Comparison of ENCODE assay signal across 12 mouse cellular contexts in genomic region chr11:57474296-57474941, GRCm38 (mm10). TPM values are rescaled to one million over a fixed set of nuclear protein-coding genes. Genes with fewer than 3 reads are reported as not detected.
A peak's percentile ranks its signal among the peaks of the same experiment; 100 is the strongest.
DNase-seq lines count a peak whose midpoint lies in the region; ATAC-seq and TF ChIP-seq lines count a peak whose summit lies in the region.
"Had no signal": no experiment of that assay in that cellular context is flagged by ENCODE, and none has a peak within 500 bp of the region (broad histone marks: within the 10 kb centered on the region; RNA-seq: fewer than 3 reads in every experiment).

No protein-coding gene starts in this region.

- no peak for TF ChIP-seq POLR2A in cerebellum, adult 2 months (IDR thresholded peaks at IDR 0.05; ENCODE audit: borderline replicate concordance, insufficient read depth, low read length)

- no peak overlapping the region for H3K4me2 ChIP-seq in hindbrain, embryonic 14.5 days (replicated peaks)
- H3K4me2 ChIP-seq: embryonic facial prominence, embryonic 15.5 days; heart, embryonic 13.5 days; kidney, embryonic 15.5 days had no signal

- H3K4me3 ChIP-seq in hindbrain, embryonic 14.5 days (replicated peaks; ENCODE audit: low read length) = no peak overlapping the region
- H3K4me3 ChIP-seq in cerebellum, adult 2 months (replicated peaks; ENCODE audit: insufficient read depth, low read depth, low read length) = no peak overlapping the region
- H3K4me3 ChIP-seq: embryonic facial prominence, embryonic 15.5 days; heart, embryonic 13.5 days; kidney, embryonic 15.5 days had no signal

- H3K27me3 ChIP-seq in hindbrain, embryonic 14.5 days (ENCODE audit: control insufficient read depth, insufficient read depth, low read length) = no peaks in the 10 kb centered on the region
- no peaks in the 10 kb centered on the region for H3K27me3 ChIP-seq in cerebellum, adult 2 months (ENCODE audit: control insufficient read depth, insufficient read depth, low read length)
- H3K27me3 ChIP-seq: embryonic facial prominence, embryonic 15.5 days; kidney, embryonic 15.5 days had no signal

- no peak overlapping the region for H3K27ac ChIP-seq in hindbrain, embryonic 14.5 days
- no peak overlapping the region for H3K27ac ChIP-seq in cerebellum, adult 2 months (ENCODE audit: insufficient read depth, low read length)
- H3K27ac ChIP-seq: embryonic facial prominence, embryonic 15.5 days; heart, embryonic 13.5 days; kidney, embryonic 15.5 days had no signal

- intact Hi-C loops in left cerebral cortex, postnatal 36 days (cut with DNase I) = loop anchor here (2.0 kb wide), 2 partner anchors 304 to 460 kb away; no protein-coding TSS in a partner anchor

- peak; percentile 55 for DNase-seq in layer of hippocampus, adult 11-12 months (ENCODE audit: low spot score)
- DNase-seq in layer of hippocampus, adult 9-10 months (ENCODE audit: low spot score) = no peak
- DNase-seq in hindbrain, embryonic 14.5 days (ENCODE audit: low spot score) = peak; percentile 61
- DNase-seq in left cerebral cortex, postnatal 36 days (ENCODE audit: low spot score in 2 of 2) = peak; percentile 16 to 38
- DNase-seq in right cerebral cortex, postnatal 25 days = peak; percentile 29
- DNase-seq in cerebellum, adult 2 months = no peak
- no peak for DNase-seq in kidney, adult 9 months
- DNase-seq in thymus, postnatal 14 days = no peak

- 54% methylated on average over 6 of the region's 6 CpGs for WGBS in hindbrain, embryonic 14.5 days
- 43% methylated on average over 6 of the region's 6 CpGs for WGBS in cerebellum, adult 2 months

- H3K9me3 ChIP-seq in hindbrain, embryonic 14.5 days (ENCODE audit: control insufficient read depth, low read length) = no peaks in the 10 kb centered on the region
- H3K9me3 ChIP-seq: embryonic facial prominence, embryonic 15.5 days; heart, embryonic 13.5 days; kidney, embryonic 15.5 days had no signal

- no peaks in the 10 kb centered on the region for H3K36me3 ChIP-seq in hindbrain, embryonic 14.5 days (replicated peaks; ENCODE audit: control insufficient read depth, insufficient read depth)

- no peak for TF ChIP-seq CTCF in cerebellum, adult 2 months (IDR thresholded peaks at IDR 0.05; ENCODE audit: borderline replicate concordance, insufficient read depth, low read depth, low read length)

- peak; percentile 46; the same call in 1 of the 2 replicates for ATAC-seq in hindbrain, embryonic 14.5 days (ENCODE audit: low FRiP score)
- ATAC-seq: liver, postnatal 0 days had no signal

- H3K4me1 ChIP-seq in hindbrain, embryonic 14.5 days (replicated peaks; ENCODE audit: control insufficient read depth, insufficient read depth, low read length) = no peaks in the 10 kb centered on the region
- no peaks in the 10 kb centered on the region for H3K4me1 ChIP-seq in cerebellum, adult 2 months (ENCODE audit: control insufficient read depth, insufficient read depth, low read length)
- H3K4me1 ChIP-seq: embryonic facial prominence, embryonic 15.5 days; heart, embryonic 13.5 days; kidney, embryonic 15.5 days had no signal

- H3K9ac ChIP-seq in hindbrain, embryonic 14.5 days = no peak overlapping the region
- H3K9ac ChIP-seq: embryonic facial prominence, embryonic 15.5 days; heart, embryonic 13.5 days; kidney, embryonic 15.5 days; liver, postnatal 0 days had no signal

RNA-seq across cellular contexts. Expression of gene Fam114a2, which starts 44.0 kb away (rescaled TPM):
- 46.5 and 51.8 TPM in 2 replicates for polyA plus RNA-seq in hindbrain, embryonic 14.5 days (2014; fragmentation: Nextera tagmentation; extraction: Ambion mirVana)
- 10 to 100 TPM; 26.9 to 34.7 TPM for total RNA-seq in left cerebral cortex, postnatal 36 days (2021)
- polyA plus RNA-seq in cerebellum, adult 2 months (2012; rRNA removed) = 40.8 and 43.9 TPM in 2 replicates

RNA-seq across cellular contexts. Expression of gene Mfap3, which starts 44.0 kb away (rescaled TPM):
- polyA plus RNA-seq in hindbrain, embryonic 14.5 days (2014; fragmentation: Nextera tagmentation; extraction: Ambion mirVana) = 63.5 and 66.9 TPM in 2 replicates
- 10 to 100 TPM; 20.9 to 26.4 TPM for total RNA-seq in left cerebral cortex, postnatal 36 days (2021)
- 17.3 and 19.4 TPM in 2 replicates for polyA plus RNA-seq in cerebellum, adult 2 months (2012; rRNA removed)

Comparison
In these comparisons a context has a peak if more than half of its experiments do, and no peak if none do; other contexts are left out.
1. DNase-seq: peak in layer of hippocampus, adult 11-12 months (single experiment), hindbrain, embryonic 14.5 days (single experiment), left cerebral cortex, postnatal 36 days (2 of 2) and right cerebral cortex, postnatal 25 days (single experiment); none in layer of hippocampus, adult 9-10 months (single experiment), cerebellum, adult 2 months (0 of 2), kidney, adult 9 months (single experiment) and thymus, postnatal 14 days (single experiment).